Mouse (Mus musculus): Measurements from ENCODE around the gene Cfd.
A peak's percentile ranks its signal among the peaks of the same experiment; 100 is the strongest.

Gene Cfd

DNA sequence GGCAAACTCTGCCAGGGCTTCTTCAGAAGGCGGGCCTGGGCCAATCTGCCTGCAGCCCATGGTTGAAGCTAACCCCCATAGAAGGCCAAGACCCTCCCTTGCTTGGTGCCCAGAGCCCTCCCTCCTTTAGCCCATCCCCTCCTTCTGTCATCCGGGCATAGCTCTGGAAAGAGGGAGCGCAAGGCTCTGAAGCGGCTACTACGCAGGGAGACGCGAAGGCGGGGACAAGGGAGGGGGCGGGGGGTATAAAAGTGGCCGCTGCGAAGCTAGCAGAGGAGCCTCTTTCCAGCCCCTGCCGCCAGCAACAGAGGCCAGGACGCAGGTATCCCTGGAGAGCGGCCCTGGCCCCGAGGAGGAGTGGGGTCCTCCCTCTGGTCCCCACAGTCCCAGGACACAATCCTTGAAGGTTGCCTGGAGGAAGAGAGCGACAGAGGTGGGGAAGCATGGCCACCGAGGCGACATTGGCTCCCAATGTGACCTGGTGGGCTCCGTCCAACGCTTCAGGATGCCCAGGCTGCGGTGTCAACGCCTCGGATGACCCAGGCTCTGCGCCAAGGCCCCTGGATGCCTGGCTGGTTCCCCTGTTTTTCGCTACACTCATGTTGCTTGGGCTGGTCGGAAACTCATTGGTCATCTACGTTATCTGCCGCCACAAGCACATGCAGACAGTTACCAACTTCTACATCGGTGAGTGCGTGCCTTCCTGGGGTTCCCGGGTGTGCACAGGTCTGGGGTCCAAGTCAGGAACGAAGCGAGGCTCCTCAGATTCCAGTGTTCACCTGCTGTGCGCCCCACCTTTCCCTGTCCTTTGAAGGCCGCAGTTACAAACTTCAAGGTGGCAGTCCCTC is 27.8 kb downstream of the Cfd start:
- DNase-seq (ENCODE audit: low read depth): no peak

GRCm38 (mm10) chr10:79919251-79919849 is 28.7 kb downstream of the Cfd start:
- DNase-seq (ENCODE audit: low read depth): no peak

- DNase-seq (ENCODE audit: low read depth): no peak
Observed at GRCm38 (mm10) chr10:79920056-79920890, 29.6 kb downstream of the Cfd start.

DNA sequence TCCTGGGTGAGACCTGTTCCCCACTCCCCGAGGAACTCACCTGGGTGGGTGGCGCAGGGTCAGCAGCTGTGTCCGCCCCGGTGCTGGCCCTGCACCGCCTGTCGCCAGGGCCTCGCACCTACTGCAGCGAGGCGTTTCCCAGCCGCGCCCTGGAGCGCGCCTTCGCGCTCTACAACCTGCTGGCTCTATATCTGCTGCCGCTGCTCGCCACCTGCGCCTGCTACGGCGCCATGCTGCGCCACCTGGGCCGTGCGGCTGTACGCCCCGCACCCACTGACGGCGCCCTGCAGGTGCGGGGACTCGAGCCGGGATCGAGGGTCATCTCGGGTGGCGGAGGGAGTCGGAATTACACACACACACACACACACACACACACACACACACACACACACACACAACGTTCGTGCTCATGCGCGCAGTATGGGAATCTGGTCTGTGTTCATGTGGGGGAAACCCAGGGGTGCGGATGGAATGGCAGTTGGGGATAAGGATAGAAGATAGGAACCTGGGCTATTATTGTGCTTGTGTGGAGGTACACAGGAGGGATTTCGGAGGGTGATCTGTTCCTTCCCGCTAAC is 30.4 kb downstream of the Cfd start, which contains the start of gene R3hdm4:
Gene R3hdm4 (minus strand): TSS at position 251 of the 578 bp plus-strand sequence.
- no peak for DNase-seq (ENCODE audit: low read depth)

DNA sequence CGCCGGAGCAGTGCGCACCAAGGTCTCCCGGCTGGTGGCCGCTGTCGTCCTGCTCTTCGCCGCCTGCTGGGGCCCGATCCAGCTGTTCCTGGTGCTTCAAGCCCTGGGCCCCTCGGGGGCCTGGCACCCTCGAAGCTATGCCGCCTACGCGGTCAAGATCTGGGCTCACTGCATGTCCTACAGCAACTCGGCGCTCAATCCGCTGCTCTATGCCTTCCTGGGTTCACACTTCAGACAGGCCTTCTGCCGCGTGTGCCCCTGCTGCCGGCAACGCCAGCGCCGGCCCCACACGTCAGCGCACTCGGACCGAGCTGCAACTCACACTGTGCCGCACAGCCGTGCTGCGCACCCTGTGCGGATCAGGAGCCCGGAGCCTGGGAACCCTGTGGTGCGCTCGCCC is 30.9 kb downstream of the Cfd start:
- no peak for DNase-seq (ENCODE audit: low read depth)

DNA sequence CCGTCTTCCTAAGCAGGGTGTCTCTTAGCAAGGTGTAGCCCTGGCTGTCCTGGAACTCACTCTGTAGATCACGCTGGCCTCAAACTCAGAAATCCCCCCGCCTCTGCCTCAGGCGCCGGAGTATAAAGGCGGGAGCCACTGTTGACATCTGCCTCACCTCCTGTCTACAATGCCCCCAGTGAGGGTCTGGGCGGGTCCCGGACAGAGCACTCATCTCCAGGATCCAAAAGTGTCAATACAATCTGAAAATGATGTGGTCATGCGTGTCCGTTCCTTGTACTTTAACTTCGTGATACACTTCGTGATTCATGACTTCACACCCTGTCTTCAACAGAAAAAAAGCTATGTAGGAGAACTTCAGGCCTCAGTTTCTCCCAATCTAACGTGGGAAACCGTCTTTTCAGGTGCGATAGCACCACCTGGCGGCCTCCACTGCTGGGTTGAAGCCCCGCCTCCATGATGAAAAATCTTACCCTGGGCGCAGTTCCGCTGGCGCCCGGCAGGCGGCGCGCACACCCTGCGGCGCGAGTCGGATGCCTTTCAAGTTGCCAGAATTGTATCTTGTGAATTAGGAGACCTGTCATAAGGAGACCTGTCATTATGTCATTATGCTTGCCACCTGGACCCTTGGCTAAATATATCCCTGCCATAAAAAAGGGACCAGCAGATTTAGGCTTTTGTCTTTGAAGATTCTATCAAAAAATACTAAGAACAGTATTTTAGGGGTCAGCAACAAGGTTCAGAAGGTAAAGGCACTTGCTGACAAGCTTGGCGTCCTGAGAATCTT is 34.5 kb downstream of the Cfd start:
- peak; percentile 88 for DNase-seq (ENCODE audit: low read depth)

GRCm38 (mm10) chr10:79925785-79926490 is 35.3 kb downstream of the Cfd start:
- DNase-seq (ENCODE audit: low read depth): peak; percentile 55

- peak; percentile 91 for DNase-seq (ENCODE audit: low read depth)
Observed at GRCm38 (mm10) chr10:79926491-79927323, 36.1 kb downstream of the Cfd start, which contains the start of gene Arid3a. Arid3a (plus strand) TSS chr10:79927043.

DNA sequence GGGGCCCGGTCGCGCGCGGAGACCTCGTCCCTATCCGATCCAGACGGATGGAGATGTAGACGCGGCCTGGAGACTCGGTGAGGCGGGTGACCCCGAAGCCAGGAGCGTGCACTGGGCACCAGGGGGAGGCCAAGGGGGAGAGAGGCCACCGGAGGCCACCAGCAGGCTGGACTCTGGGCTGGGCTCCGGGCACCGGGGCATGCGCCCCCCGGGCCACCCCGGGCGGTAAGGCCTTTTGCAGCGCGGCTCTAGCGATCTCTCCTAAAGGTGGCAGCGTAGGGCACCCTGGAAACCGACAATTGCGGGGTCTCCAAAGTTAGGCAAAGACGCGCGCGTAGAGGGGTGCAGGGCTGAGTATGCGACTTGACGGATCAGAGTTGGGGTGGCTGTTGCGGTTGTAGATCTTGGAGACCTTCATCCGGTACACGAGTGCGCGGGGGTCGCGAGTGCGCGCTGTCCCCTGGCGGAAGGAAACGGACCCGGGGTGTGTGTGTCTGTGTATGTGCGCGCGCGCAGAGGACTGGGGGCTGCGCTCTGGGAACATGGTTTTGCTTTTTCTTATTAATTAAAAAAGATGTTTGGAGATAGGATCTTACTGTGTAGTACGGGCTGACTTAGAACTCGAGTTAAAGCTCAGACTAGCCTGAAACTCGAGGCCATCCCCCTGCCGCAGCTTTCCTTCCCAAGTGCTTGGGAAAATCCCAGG is 36.8 kb downstream of the Cfd start:
- peak; percentile 65 for DNase-seq (ENCODE audit: low read depth)

DNA sequence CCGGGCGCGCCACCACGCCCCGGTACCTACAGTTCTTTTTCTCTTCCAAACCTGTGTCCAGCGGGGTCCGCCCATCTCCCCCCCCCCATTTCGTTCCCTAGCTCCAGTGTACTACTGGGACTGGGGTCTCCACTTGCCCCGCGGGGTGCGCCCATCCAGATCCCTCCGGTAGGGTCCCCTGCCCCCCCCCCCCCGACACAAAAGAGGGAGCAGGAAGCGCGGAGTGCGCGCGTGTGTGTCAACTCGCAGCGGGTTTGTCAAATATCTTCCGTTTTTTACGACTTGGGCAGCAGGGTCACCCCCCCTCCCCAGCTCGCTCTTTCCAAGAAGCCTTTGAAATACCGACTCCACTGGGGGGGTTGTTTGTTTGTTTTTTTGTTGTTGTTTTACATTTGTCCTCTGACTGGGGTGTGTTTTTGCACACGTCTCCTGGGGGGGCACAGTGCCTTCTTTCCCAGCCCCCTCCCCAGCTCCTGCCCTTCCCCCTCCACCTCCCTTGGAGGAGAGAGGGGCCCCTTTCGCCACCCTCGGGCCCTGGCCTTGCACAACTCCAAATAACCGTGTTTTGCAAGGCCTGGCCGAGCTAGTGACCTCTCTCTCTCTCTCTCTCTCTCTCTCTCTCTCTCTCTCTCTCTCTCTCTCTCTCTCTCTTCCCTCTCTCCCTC is 37.5 kb downstream of the Cfd start:
- peak; percentile 88 for DNase-seq (ENCODE audit: low read depth)

GRCm38 (mm10) chr10:79928907-79929701 is 38.5 kb downstream of the Cfd start:
- no peak for DNase-seq (ENCODE audit: low read depth)

DNA sequence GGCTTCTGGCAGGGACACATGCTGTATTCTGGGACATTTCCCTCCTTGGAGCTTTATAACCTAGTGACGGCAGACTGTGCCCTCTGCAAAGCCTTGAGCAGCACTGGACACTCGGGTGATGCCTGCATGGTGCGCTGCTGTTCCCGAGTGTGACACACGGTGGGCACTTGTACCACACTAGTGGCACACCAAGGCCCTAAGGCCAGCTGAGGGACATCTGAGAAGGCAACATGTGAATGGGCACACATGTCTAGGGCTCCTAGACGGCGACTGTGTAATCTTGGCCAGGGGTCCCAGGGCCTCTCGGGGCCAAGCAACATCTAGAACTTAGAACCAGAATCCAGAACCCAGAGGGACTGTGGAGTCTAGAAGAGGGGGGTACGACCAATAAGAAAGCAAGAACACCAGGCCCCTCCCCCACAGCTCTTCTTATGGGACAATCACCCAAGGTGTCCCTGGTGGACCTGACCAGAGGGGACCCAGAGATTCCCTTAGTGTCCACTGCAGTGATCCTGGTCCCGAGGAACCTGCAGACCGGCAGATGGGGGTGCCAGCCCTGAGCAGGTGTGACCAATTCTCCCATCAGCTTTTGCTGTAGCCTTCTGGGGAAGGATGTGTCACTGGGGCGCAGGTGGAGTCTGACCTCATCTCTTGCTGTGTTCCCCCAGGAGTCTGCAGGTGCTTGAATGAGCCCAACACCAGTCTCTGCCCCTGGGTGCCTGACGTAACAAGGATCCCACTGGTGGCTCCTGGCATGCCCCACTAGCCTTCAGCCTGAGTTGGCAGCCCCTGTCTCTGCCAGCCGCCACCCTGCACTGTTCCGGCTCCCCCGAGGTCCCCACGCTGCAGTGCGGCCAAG is 39.5 kb downstream of the Cfd start:
- DNase-seq (ENCODE audit: low read depth): no peak

DNA sequence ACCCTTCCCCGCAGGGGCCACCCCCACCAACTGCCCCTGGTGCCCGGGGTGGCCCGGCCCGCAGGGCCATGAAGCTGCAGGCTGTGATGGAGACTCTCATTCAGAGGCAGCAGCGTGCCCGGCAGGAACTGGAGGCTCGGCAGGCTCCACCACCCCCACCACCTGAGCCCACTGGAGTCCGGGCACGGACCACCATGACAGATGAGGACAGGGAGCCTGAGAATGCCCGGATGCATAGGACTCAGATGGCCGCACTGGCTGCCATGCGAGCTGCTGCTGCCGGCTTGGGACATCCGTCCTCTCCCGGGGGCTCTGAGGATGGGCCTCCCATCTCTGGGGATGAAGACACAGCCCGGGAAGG is 40.2 kb downstream of the Cfd start:
- DNase-seq (ENCODE audit: low read depth): no peak

GRCm38 (mm10) chr10:79931797-79932196 is 41.1 kb downstream of the Cfd start:
- no peak for DNase-seq (ENCODE audit: low read depth)

DNA sequence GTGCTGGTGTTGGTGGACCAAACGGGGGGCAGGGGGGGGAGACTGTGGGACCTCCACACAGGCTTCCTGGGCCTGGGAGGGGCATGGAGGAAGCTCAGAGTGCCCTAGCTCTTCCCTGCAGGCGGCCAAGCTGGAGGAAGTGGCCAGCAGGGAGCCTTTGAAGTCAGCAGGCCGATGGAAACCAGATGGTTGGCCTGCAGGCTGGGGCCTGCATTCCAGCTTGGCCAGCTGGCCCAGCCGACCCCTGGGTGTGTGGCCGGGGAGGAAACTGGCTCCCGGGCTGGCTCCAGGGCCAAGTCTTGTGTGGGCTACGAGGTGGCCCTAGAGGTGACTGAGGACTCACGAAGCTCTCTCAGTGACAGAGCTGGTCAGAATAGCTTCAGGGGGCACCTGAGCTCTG is 42.1 kb downstream of the Cfd start:
- DNase-seq (ENCODE audit: low read depth): no peak

DNA sequence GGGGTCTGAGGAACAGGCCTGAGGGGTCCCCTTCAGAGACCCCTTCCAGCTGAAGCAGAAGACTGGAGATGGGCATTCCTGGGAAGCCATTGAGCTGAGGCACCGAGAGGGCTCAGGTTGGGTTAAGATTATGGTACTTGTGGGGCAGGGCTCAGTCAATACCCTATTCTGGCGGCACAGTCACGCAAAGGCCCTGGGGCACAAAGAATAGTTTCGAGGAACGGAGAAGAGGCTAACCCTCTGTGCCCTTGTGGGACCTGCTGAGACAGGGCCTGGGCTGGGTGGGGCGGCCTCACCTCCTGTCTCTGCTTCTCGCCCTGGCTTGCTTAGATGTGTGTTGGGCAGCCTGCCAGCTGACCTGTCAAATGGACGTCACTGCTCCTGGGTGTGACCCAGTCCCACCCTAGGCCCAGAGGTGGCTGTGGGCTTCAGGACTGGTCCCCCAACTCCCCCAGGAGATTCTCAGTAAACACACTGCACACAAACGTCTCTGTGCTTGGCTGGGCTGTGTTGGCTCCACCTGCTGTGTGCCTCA is 42.6 kb downstream of the Cfd start:
- DNase-seq (ENCODE audit: low read depth): no peak

DNA sequence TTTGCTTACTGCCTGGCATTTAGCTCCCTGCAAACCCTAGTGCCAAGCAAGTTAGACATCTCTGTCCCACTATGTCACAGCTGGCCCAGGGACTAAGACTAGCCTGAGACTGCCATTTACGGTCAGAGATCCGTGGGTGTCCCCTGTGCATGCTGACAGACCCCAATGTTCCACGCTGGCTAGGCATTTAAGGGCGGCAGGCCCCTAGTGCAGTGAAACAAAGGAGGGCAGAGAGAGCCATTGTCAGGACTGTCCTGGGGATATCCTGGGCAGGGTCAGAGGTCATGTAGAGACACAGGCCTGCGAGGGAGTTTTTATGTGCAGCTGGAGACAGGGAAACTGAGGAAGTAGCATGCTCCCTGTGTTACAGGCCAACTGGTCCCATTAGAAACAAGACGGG is 43.2 kb downstream of the Cfd start:
- DNase-seq (ENCODE audit: low read depth): no peak

All from 416B (cell line).